Mouse (Mus musculus) liver, embryonic 16.5 days (tissue): ENCODE measurements around the gene Lrp5. TPM values are rescaled to one million over a fixed set of nuclear protein-coding genes. Genes with fewer than 3 reads are reported as not detected.

ENCODE experiments used
- ATAC-seq: fragments of 200-750 bp; cut with Nextera tagmentation; 2 replicates; pipeline ENCODE4 v1.8.0; 2017; ENCODE audit warnings: low read depth, mild to moderate bottlenecking, moderate number of reproducible peaks, moderate library complexity
- H3K27ac ChIP-seq: fragments of 300-500 bp; sonication (generic); 2 replicates; pipeline ENCODE4 v1.5.1; 2014; ENCODE audit warnings: mild to moderate bottlenecking, low read length
- H3K27me3 ChIP-seq: fragments of 300-500 bp; sonication (generic); 2 replicates; pipeline ENCODE4 v1.6.1; 2014; ENCODE audit warnings: low read depth, low read length, mixed read lengths; ENCODE audit not compliant: control insufficient read depth, insufficient read depth
- H3K36me3 ChIP-seq: fragments of 300-500 bp; sonication (generic); 2 replicates; pipeline ENCODE4 v1.6.1; 2014; ENCODE audit warnings: mild to moderate bottlenecking; ENCODE audit not compliant: control insufficient read depth, insufficient read depth
- H3K4me1 ChIP-seq: fragments of 300-500 bp; sonication (generic); 2 replicates; pipeline ENCODE4 v1.6.1; 2014; ENCODE audit warnings: low read depth, low read length, mixed read lengths; ENCODE audit not compliant: control insufficient read depth
- H3K4me2 ChIP-seq: fragments of 300-500 bp; sonication (generic); 2 replicates; pipeline ENCODE4 v1.6.1; 2014; ENCODE audit warnings: low read depth, low read length, mixed read lengths
- H3K4me3 ChIP-seq: fragments of 300-500 bp; sonication (generic); 2 replicates; pipeline ENCODE4 v1.5.1; 2014; ENCODE audit warnings: low read depth, mild to moderate bottlenecking, low read length
- H3K9ac ChIP-seq: fragments of 300-500 bp; sonication (generic); 2 replicates; pipeline ENCODE4 v1.6.1; 2014; ENCODE audit warnings: low read depth, low read length
- H3K9me3 ChIP-seq: fragments of 300-500 bp; sonication (generic); replicated peaks from 2 replicates; pipeline ENCODE4 v1.6.1; 2016; ENCODE audit warnings: low read length; ENCODE audit not compliant: control insufficient read depth
- WGBS: fragments of 180-500 bp; shearing (Covaris S2); extraction: QIAGEN DNeasy Blood & Tissue Kit; methylation state at CpG from one replicate; pipeline ENCODE4 v1.1.7; 2014; ENCODE audit not compliant: insufficient replicate concordance; 5-methylcytosine and 5-hydroxymethylcytosine counted together
- polyA plus RNA-seq: library from polyadenylated mRNA; unstranded; fragments of >200 nt; fragmentation: Nextera tagmentation; extraction: Ambion mirVana; gene quantifications from 2 replicates; pipeline ENCODE4 v1.2.1, GENCODE M21; 2015

Lrp5 gene
- polyA plus RNA-seq, 1 experiment from 2014 or later = 2.7 TPM

- no peak overlapping the region for H3K4me2 ChIP-seq
- H3K9ac ChIP-seq = no peak overlapping the region
- 52% methylated on average over 5 of the region's 5 CpGs for WGBS
- H3K9me3 ChIP-seq = no peaks in the 10 kb centered on the region
- no peak overlapping the region for H3K27ac ChIP-seq
- peak; percentile 58 for ATAC-seq
- peaks cover 12% of the 10 kb centered on the region for H3K36me3 ChIP-seq
- H3K27me3 ChIP-seq = no peaks in the 10 kb centered on the region
- H3K4me1 ChIP-seq = peaks cover 6% of the 10 kb centered on the region
- H3K4me3 ChIP-seq = no peak overlapping the region
These were observed 32.3 kb downstream of the Lrp5 start for GRCm38 (mm10) chr19:3654058-3654457.

- Histone ChIP-seq H3K4me2 (no peak overlapping the region), H3K4me3 (no peak overlapping the region), H3K27ac (no peak overlapping the region), H3K9ac (no peak overlapping the region), H3K36me3 (peaks cover 12% of the 10 kb centered on the region), H3K27me3 (no peaks in the 10 kb centered on the region), H3K9me3 (no peaks in the 10 kb centered on the region), H3K4me1 (peaks cover 6% of the 10 kb centered on the region)
- ATAC-seq = no peak
- 55% methylated on average over 4 of the region's 4 CpGs for WGBS
These were observed 32.9 kb downstream of the Lrp5 start for GRCm38 (mm10) chr19:3653508-3653907.

- Histone ChIP-seq H3K27ac (no peak overlapping the region), H3K9me3 (no peaks in the 10 kb centered on the region), H3K9ac (no peak overlapping the region), H3K4me2 (no peak overlapping the region), H3K4me1 (peaks cover 6% of the 10 kb centered on the region), H3K27me3 (no peaks in the 10 kb centered on the region), H3K4me3 (no peak overlapping the region), H3K36me3 (peaks cover 10% of the 10 kb centered on the region)
- 87% methylated on average over 13 of the region's 13 CpGs for WGBS
- no peak for ATAC-seq
These were observed 34.4 kb downstream of the Lrp5 start for GRCm38 (mm10) chr19:3651989-3652388.

GRCm38 (mm10) chr19:3651220-3651619 is 35.1 kb downstream of the Lrp5 start:
- Histone ChIP-seq H3K27ac (no peak overlapping the region), H3K4me3 (no peak overlapping the region), H3K36me3 (peaks cover 10% of the 10 kb centered on the region), H3K4me1 (peaks cover 6% of the 10 kb centered on the region), H3K4me2 (no peak overlapping the region), H3K9ac (no peak overlapping the region), H3K9me3 (no peaks in the 10 kb centered on the region), H3K27me3 (no peaks in the 10 kb centered on the region)
- 84% methylated on average over 3 of the region's 3 CpGs for WGBS
- ATAC-seq = no peak

- no peaks in the 10 kb centered on the region for H3K27me3 ChIP-seq
- ATAC-seq = no peak
- WGBS = 73% methylated on average over 3 of the region's 3 CpGs
- no peak overlapping the region for H3K4me3 ChIP-seq
- no peak overlapping the region for H3K9ac ChIP-seq
- H3K4me2 ChIP-seq = no peak overlapping the region
- H3K9me3 ChIP-seq = no peaks in the 10 kb centered on the region
- H3K36me3 ChIP-seq = peaks cover 10% of the 10 kb centered on the region
- no peak overlapping the region for H3K27ac ChIP-seq
- peaks cover 6% of the 10 kb centered on the region; the same call in 1 of the 2 replicates for H3K4me1 ChIP-seq
These were observed 35.9 kb downstream of the Lrp5 start for GRCm38 (mm10) chr19:3650448-3650847.

- WGBS = 60% methylated on average over 8 of the region's 11 CpGs
- H3K36me3 ChIP-seq = peaks cover 10% of the 10 kb centered on the region
- H3K9ac ChIP-seq = no peak overlapping the region
- H3K9me3 ChIP-seq = no peaks in the 10 kb centered on the region
- H3K4me1 ChIP-seq = no peaks in the 10 kb centered on the region; the same call in 1 of the 2 replicates
- no peaks in the 10 kb centered on the region for H3K27me3 ChIP-seq
- H3K27ac ChIP-seq = no peak overlapping the region
- no peak overlapping the region for H3K4me3 ChIP-seq
- ATAC-seq = no peak
- H3K4me2 ChIP-seq = no peak overlapping the region
These were observed 37.4 kb downstream of the Lrp5 start for GRCm38 (mm10) chr19:3648830-3649450.

- no peak overlapping the region for H3K4me2 ChIP-seq
- no peaks in the 10 kb centered on the region for H3K9me3 ChIP-seq
- ATAC-seq = no peak
- H3K36me3 ChIP-seq = peaks cover 10% of the 10 kb centered on the region
- no peak overlapping the region for H3K27ac ChIP-seq
- WGBS = 72% methylated on average over 3 of the region's 3 CpGs
- H3K9ac ChIP-seq = no peak overlapping the region
- no peak overlapping the region for H3K4me3 ChIP-seq
- no peaks in the 10 kb centered on the region for H3K27me3 ChIP-seq
- no peaks in the 10 kb centered on the region; the same call in 1 of the 2 replicates for H3K4me1 ChIP-seq
These were observed 38.4 kb downstream of the Lrp5 start for GRCm38 (mm10) chr19:3647999-3648398.

GRCm38 (mm10) chr19:3645813-3646212 is 40.6 kb downstream of the Lrp5 start:
- WGBS = 76% methylated on average over 3 of the region's 3 CpGs
- Histone ChIP-seq H3K4me2 (no peak overlapping the region), H3K27ac (no peak overlapping the region), H3K27me3 (no peaks in the 10 kb centered on the region), H3K36me3 (no peaks in the 10 kb centered on the region), H3K9me3 (no peaks in the 10 kb centered on the region), H3K4me1 (no peaks in the 10 kb centered on the region; the same call in 1 of the 2 replicates), H3K9ac (no peak overlapping the region), H3K4me3 (no peak overlapping the region)
- peak; percentile 60 for ATAC-seq

GRCm38 (mm10) chr19:3645318-3645717 is 41.0 kb downstream of the Lrp5 start:
- H3K36me3 ChIP-seq = no peaks in the 10 kb centered on the region
- no peak overlapping the region for H3K9ac ChIP-seq
- WGBS = 61% methylated on average over 4 of the region's 4 CpGs
- no peaks in the 10 kb centered on the region for H3K9me3 ChIP-seq
- no peak overlapping the region for H3K4me3 ChIP-seq
- H3K4me2 ChIP-seq = no peak overlapping the region
- H3K4me1 ChIP-seq = no peaks in the 10 kb centered on the region; the same call in 1 of the 2 replicates
- no peak overlapping the region for H3K27ac ChIP-seq
- H3K27me3 ChIP-seq = no peaks in the 10 kb centered on the region
- ATAC-seq = no peak
